Mouse (Mus musculus) erythroid progenitor cell, adult 5-6 weeks (primary cell): ENCODE results near the gene Tmem132a. TPM values are rescaled to one million over a fixed set of nuclear protein-coding genes. Genes with fewer than 3 reads are reported as not detected.

Experiments used
- ATAC-seq: replicated peaks from 2 replicates; pipeline ENCODE4 v1.8.0; 2016; ENCODE audit warnings: moderate number of reproducible peaks, mild to moderate bottlenecking, moderate TSS enrichment, inconsistent platforms; ENCODE audit not compliant: poor library complexity, low FRiP score, severe bottlenecking
- total RNA-seq, 2 experiments: library from RNA; stranded (forward) in 1 of 2; stranded (reverse) in 1 of 2; fragments of 150-400 nt in 1 of 2; fragments of 186-747, 209-891 nt in 1 of 2; gene quantifications; 2 replicates each; pipeline versions ENCODE4 v1.2.3 to v1.2.4; 2015 to 2017; ENCODE audit warnings: low replicate concordance in 2 of 2

Gene Tmem132a
- total RNA-seq, 2 experiments from 2014 or later, result not detected

GRCm38 (mm10) chr19:10839010-10839892, 30.5 kb downstream of the Tmem132a start, which contains the start of gene Slc15a3:
Slc15a3 (plus strand) TSS chr19:10839727.
- ATAC-seq, result no peak

GRCm38 (mm10) chr19:10835671-10836070, 34.1 kb downstream of the Tmem132a start:
- no peak for ATAC-seq

GRCm38 (mm10) chr19:10833611-10834010, 36.1 kb downstream of the Tmem132a start:
- ATAC-seq, result no peak

- ATAC-seq, result no peak
Measured at GRCm38 (mm10) chr19:10832030-10832429, 37.7 kb downstream of the Tmem132a start.

- no peak; the same call in 1 of the 2 replicates for ATAC-seq
Measured at GRCm38 (mm10) chr19:10831424-10831823, 38.3 kb downstream of the Tmem132a start.

- ATAC-seq, result no peak
Measured at GRCm38 (mm10) chr19:10829436-10830175, 40.1 kb downstream of the Tmem132a start, which contains the start of gene Cd6. Cd6 (minus strand) TSS chr19:10830058.

GRCm38 (mm10) chr19:10828321-10828720, 41.4 kb downstream of the Tmem132a start:
- ATAC-seq, result no peak

- ATAC-seq, result no peak
Measured at GRCm38 (mm10) chr19:10824061-10824460, 45.7 kb downstream of the Tmem132a start.

- no peak for ATAC-seq
Measured at GRCm38 (mm10) chr19:10822534-10822933, 47.2 kb downstream of the Tmem132a start.

- no peak for ATAC-seq
Measured at GRCm38 (mm10) chr19:10821319-10821718, 48.4 kb downstream of the Tmem132a start.

- ATAC-seq, result no peak
Measured at GRCm38 (mm10) chr19:10818217-10818946, 51.4 kb downstream of the Tmem132a start.

GRCm38 (mm10) chr19:10816462-10816861, 53.3 kb downstream of the Tmem132a start:
- ATAC-seq, result no peak

- ATAC-seq, result no peak
Measured at GRCm38 (mm10) chr19:10815871-10816270, 53.9 kb downstream of the Tmem132a start.

GRCm38 (mm10) chr19:10813905-10814304, 55.8 kb downstream of the Tmem132a start:
- ATAC-seq, result no peak

- ATAC-seq, result no peak
Measured at GRCm38 (mm10) chr19:10813039-10813438, 56.7 kb downstream of the Tmem132a start.

GRCm38 (mm10) chr19:10811471-10811870, 58.3 kb downstream of the Tmem132a start:
- ATAC-seq, result no peak

- ATAC-seq, result no peak
Measured at GRCm38 (mm10) chr19:10810176-10810492, 59.6 kb downstream of the Tmem132a start.

- no peak for ATAC-seq
Measured at GRCm38 (mm10) chr19:10809428-10810175, 60.1 kb downstream of the Tmem132a start.

GRCm38 (mm10) chr19:10808524-10809233, 61.1 kb downstream of the Tmem132a start:
- no peak for ATAC-seq
